Comparison of ENCODE assay signal across 9 mouse cellular contexts in the genomic region with DNA sequence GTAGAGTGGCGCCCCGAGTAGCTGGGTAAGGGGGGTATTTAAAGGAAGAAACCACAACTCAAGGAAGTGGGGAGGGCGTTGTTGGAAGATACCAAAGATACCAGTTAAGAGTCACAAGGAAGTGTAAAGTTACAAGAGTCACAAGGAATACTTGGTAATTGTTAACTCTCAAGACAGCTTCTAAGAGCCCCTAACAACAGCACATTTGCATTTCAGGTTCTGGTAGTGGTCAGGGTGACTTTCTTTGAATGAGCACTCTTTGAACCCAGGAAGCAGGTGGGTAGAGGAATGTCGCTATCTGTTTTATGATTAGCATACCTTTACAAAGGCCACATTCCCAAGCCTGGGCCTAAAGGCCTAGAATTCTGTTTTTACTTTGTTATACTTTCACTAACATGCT. TPM values are rescaled to one million over a fixed set of nuclear protein-coding genes. Genes with fewer than 3 reads are reported as not detected.
"Had no signal": no experiment of that assay in that cellular context is flagged by ENCODE, and none has a peak within 500 bp of the region (broad histone marks: within the 10 kb centered on the region; RNA-seq: fewer than 3 reads in every experiment).

No protein-coding gene starts in this region.

RNA-seq across cellular contexts. Expression of a gene that starts 28.6 kb away (rescaled TPM):
- total RNA-seq: neutrophil, adult 5-6 weeks had no signal
- polyA plus RNA-seq: neural tube, embryonic 14.5 days; neural tube, embryonic 15.5 days; small intestine, adult 2 months; spleen, adult 2 months; stomach, embryonic 14.5 days; stomach, embryonic 15.5 days; stomach, embryonic 16.5 days; stomach, postnatal 0 days had no signal
